Mouse (Mus musculus) CD8-positive naive resting alpha-beta T cell, adult 57 days (primary cell): Measurements from ENCODE around the gene Ptprg. TPM values are rescaled to one million over a fixed set of nuclear protein-coding genes. Genes with fewer than 3 reads are reported as not detected.

ENCODE experiments used
- total RNA-seq: library from RNA; stranded (reverse); gene quantifications from one replicate; pipeline ENCODE4 v1.2.4, GENCODE M21; 2023

Gene Ptprg
- total RNA-seq = not detected

DNA sequence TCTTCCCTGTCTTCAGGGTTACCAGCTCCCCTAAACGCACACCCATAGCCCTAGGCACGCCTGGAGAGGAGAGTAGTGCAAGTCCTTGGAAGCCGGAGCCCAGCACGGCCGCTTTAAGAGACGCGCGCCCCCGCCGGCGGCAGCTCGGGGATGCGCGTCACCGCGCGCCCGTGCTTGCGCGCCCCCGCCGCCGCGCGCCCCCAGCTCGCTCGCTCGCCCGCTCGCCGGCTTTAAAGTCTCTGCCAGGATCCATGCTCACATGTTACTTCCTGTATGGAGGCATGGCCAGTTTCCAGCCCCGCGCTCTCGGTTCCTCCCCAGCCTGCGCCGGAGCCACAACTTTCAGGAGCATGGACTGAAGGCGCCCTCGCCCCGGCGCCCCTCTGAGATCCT is at the start of gene Ptprg:
Gene Ptprg (plus strand): TSS at position 260 of the 393 bp plus-strand sequence.

DNA sequence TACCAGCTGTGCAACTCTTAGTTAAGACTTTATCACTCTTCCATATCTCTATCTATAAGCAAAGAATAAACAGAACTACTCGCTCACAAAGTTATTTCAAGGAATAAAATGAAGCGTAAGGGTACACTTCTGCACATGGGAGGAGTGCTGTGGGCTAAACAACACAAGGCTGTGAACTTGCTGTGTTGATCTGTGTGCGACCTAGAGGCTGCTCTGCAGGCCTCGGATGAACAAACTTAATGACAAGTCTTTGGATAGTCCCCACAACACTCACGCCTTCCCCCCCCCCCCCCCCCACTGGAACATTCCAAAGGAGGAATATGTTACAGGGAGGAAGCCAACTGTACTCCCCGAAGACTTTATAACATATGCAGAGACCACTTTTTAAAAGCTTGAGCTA is 730.3 kb downstream of the Ptprg start, which contains the start of gene Gm49355:
Gene Gm49355 (plus strand): TSS at position 336 of the 400 bp plus-strand sequence.

DNA sequence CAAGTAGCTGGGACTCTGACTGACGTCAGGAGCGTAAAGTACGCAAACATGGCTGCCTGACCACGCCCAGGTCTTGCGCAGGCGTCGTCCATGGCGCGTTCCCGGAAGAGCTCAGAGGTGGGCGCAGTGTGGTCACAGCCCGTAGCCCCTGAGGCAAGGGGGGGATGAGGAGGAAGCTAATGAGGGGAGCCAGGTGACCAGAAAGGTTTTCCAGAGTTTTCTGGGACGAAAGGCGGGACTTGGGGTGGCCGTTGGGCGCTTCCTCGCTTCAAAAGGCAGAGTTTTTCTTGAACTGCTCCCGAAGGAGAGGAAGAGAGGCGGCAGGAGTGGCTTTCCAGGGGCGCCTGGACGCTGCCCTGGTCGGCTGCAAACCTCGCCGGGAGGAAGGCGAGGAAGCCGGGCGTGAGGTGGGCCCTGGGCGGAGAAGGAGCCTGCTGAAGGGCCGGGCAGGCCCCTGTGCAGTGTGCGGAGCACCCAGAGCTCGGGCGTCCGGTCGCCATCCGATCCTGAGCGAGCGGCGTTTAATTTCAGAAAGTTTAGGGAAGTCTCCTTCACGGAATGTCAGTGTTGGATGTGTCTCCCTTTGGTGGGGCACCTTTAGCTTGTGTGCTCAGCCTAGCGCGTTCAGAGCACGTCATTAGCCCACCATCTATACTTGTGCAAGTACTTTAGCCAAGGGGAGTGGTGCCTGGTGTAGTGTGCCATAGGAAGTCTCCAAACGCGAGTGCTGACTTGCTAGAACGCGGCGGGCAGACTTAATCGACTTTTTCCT is 731.0 kb downstream of the Ptprg start, which contains the start of gene 3830406C13Rik:
Gene 3830406C13Rik (plus strand): TSS at position 33 of the 772 bp plus-strand sequence.

Other genes with a start within 250 kb of the Ptprg start
- gene Gm3839, start 196.8 kb upstream of the Ptprg start, total RNA-seq = not detected